Mouse (Mus musculus) forebrain, embryonic 11.5 days (tissue): ENCODE measurements at regions not wholly inside any gene's neighbourhood (a gene's known extent, or its start where the extent isn't known, plus 50 kb on each side); places are given as distances from the start of the nearest gene placed in this dataset.

Experiments
- ATAC-seq: fragments of 200-750 bp; cut with Nextera tagmentation; replicated peaks from 2 replicates; pipeline ENCODE4 v1.8.0; 2017; ENCODE audit warnings: moderate TSS enrichment; ENCODE audit not compliant: low FRiP score
- DNase-seq: peaks from one replicate; pipeline ENCODE4 v3.0.0-alpha.2; 2017; ENCODE audit warnings: low spot score
- H3K27ac ChIP-seq: fragments of 300-500 bp; sonication (generic); 2 replicates; pipeline ENCODE4 v1.5.1; 2014; ENCODE audit warnings: low read depth, low read length
- H3K27me3 ChIP-seq: fragments of 300-500 bp; sonication (generic); 2 replicates; pipeline ENCODE4 v1.6.1; 2014; ENCODE audit warnings: mild to moderate bottlenecking, low read length, mixed read lengths; ENCODE audit not compliant: control insufficient read depth, insufficient read depth
- H3K36me3 ChIP-seq: fragments of 300-500 bp; sonication (generic); 2 replicates; pipeline ENCODE4 v1.6.1; 2014; ENCODE audit warnings: mild to moderate bottlenecking, low read length, moderate library complexity, mixed read lengths; ENCODE audit not compliant: control insufficient read depth, insufficient read depth
- H3K4me1 ChIP-seq: fragments of 300-500 bp; sonication (generic); replicated peaks from 2 replicates; pipeline ENCODE4 v1.6.1; 2014; ENCODE audit warnings: low read length, mixed read lengths; ENCODE audit not compliant: control insufficient read depth, insufficient read depth
- H3K4me2 ChIP-seq: fragments of 300-500 bp; sonication (generic); 2 replicates; pipeline ENCODE4 v1.6.1; 2014; ENCODE audit warnings: low read depth, mild to moderate bottlenecking, low read length, moderate library complexity, mixed read lengths; ENCODE audit not compliant: severe bottlenecking
- H3K4me3 ChIP-seq: fragments of 300-500 bp; sonication (generic); 2 replicates; pipeline ENCODE4 v1.5.1; 2014; ENCODE audit warnings: low read depth, low read length
- H3K9ac ChIP-seq: fragments of 300-500 bp; sonication (generic); 2 replicates; pipeline ENCODE4 v1.6.1; 2014; ENCODE audit warnings: low read length
- H3K9me3 ChIP-seq: fragments of 300-500 bp; sonication (generic); 2 replicates; pipeline ENCODE4 v1.6.1; 2016; ENCODE audit warnings: low read length, mixed read lengths; ENCODE audit not compliant: control insufficient read depth
- WGBS: fragments of 180-500 bp; shearing (Covaris S2); extraction: QIAGEN DNeasy Blood & Tissue Kit; methylation state at CpG from one replicate; pipeline ENCODE4 v1.1.7; 2014; 5-methylcytosine and 5-hydroxymethylcytosine counted together

GRCm38 (mm10) chr3:20590143-20590542 is 223.2 kb upstream of the Agtr1b start:
- H3K9ac ChIP-seq: no peak overlapping the region
- DNase-seq: no peak
- no peak for ATAC-seq

GRCm38 (mm10) chr3:20551563-20551962 is 184.6 kb upstream of the Agtr1b start:
- H3K4me3 ChIP-seq: no peak overlapping the region
- no peak for DNase-seq
- no peaks in the 10 kb centered on the region for H3K9me3 ChIP-seq
- no peaks in the 10 kb centered on the region for H3K4me1 ChIP-seq
- no peaks in the 10 kb centered on the region for H3K27me3 ChIP-seq
- H3K9ac ChIP-seq: no peak overlapping the region
- 42% methylated on average over 2 of the region's 2 CpGs for WGBS
- ATAC-seq: 0 out of 2 replicates have a peak, but pooled peaks have one; percentile 5
- no peaks in the 10 kb centered on the region for H3K36me3 ChIP-seq
- no peak overlapping the region for H3K27ac ChIP-seq
- no peak overlapping the region for H3K4me2 ChIP-seq

More at GRCm38 (mm10) chr3:20590143-20590542, 223.2 kb upstream of the Agtr1b start:
- Histone ChIP-seq H3K36me3 (no peaks in the 10 kb centered on the region), H3K27me3 (no peaks in the 10 kb centered on the region), H3K4me2 (no peak overlapping the region), H3K4me1 (no peaks in the 10 kb centered on the region), H3K4me3 (no peak overlapping the region), H3K9me3 (no peaks in the 10 kb centered on the region), H3K27ac (no peak overlapping the region)
- 52% methylated on average over 2 of the region's 2 CpGs for whole genome bisulfite sequencing

GRCm38 (mm10) chr3:20543991-20544390 is 177.0 kb upstream of the Agtr1b start:
- DNase-seq (no peak), ATAC-seq (no peak)
- Histone ChIP-seq H3K27ac (no peak overlapping the region), H3K27me3 (no peaks in the 10 kb centered on the region), H3K4me1 (no peaks in the 10 kb centered on the region), H3K4me3 (no peak overlapping the region), H3K9me3 (no peaks in the 10 kb centered on the region), H3K36me3 (no peaks in the 10 kb centered on the region), H3K4me2 (no peak overlapping the region), H3K9ac (no peak overlapping the region)
- 76% methylated on average over 7 of the region's 7 CpGs for WGBS

- Histone ChIP-seq H3K4me3 (no peak overlapping the region), H3K27me3 (no peaks in the 10 kb centered on the region), H3K9ac (no peak overlapping the region), H3K27ac (no peak overlapping the region), H3K4me2 (no peak overlapping the region), H3K9me3 (no peaks in the 10 kb centered on the region), H3K4me1 (no peaks in the 10 kb centered on the region), H3K36me3 (no peaks in the 10 kb centered on the region)
- WGBS: 87% methylated on average over 4 of the region's 4 CpGs
- no peak for ATAC-seq
- no peak for DNase-seq
Measured at GRCm38 (mm10) chr3:20538492-20539004, 171.6 kb upstream of the Agtr1b start.

- Histone ChIP-seq H3K4me3 (no peak overlapping the region), H3K27ac (no peak overlapping the region), H3K9ac (no peak overlapping the region), H3K9me3 (no peaks in the 10 kb centered on the region), H3K27me3 (no peaks in the 10 kb centered on the region), H3K4me2 (no peak overlapping the region), H3K4me1 (no peaks in the 10 kb centered on the region), H3K36me3 (no peaks in the 10 kb centered on the region)
- 63% methylated on average over 6 of the region's 6 CpGs for WGBS
- DNase-seq: peak; percentile 58
- ATAC-seq: 0 out of 2 replicates have a peak, but pooled peaks have one; percentile 36
Measured at GRCm38 (mm10) chr3:20520738-20521137, 153.8 kb upstream of the Agtr1b start.

GRCm38 (mm10) chr3:20509192-20509591 is 142.2 kb upstream of the Agtr1b start:
- Histone ChIP-seq H3K36me3 (no peaks in the 10 kb centered on the region), H3K9ac (no peak overlapping the region), H3K4me2 (no peak overlapping the region), H3K27ac (no peak overlapping the region), H3K27me3 (no peaks in the 10 kb centered on the region), H3K4me3 (no peak overlapping the region), H3K9me3 (no peaks in the 10 kb centered on the region), H3K4me1 (no peaks in the 10 kb centered on the region)
- DNase-seq (peak; percentile 90), ATAC-seq (peak; percentile 85)
- 0% methylated on average over 2 of the region's 2 CpGs for WGBS

GRCm38 (mm10) chr3:20505546-20505945 is 138.6 kb upstream of the Agtr1b start:
- Histone ChIP-seq H3K4me3 (no peak overlapping the region), H3K4me2 (no peak overlapping the region), H3K27ac (no peak overlapping the region), H3K9me3 (no peaks in the 10 kb centered on the region), H3K4me1 (no peaks in the 10 kb centered on the region), H3K36me3 (no peaks in the 10 kb centered on the region), H3K27me3 (no peaks in the 10 kb centered on the region), H3K9ac (no peak overlapping the region)
- WGBS: 85% methylated on average over 5 of the region's 5 CpGs
- DNase-seq: no peak
- no peak for ATAC-seq
